Mouse (Mus musculus) megakaryocyte, embryonic 14.5 days (primary cell): ENCODE results near the gene Lgals12. TPM values are rescaled to one million over a fixed set of nuclear protein-coding genes. Genes with fewer than 3 reads are reported as not detected.
A peak's percentile ranks its signal among the peaks of the same experiment; 100 is the strongest.

Experiments used
- H3K27me3 ChIP-seq: replicated peaks from 2 replicates; pipeline ENCODE3; 2012; ENCODE audit warnings: inconsistent platforms
- H3K36me3 ChIP-seq: replicated peaks from 2 replicates; pipeline ENCODE3; 2012; ENCODE audit warnings: low read length, inconsistent platforms, mixed read lengths
- H3K4me1 ChIP-seq: 2 replicates; pipeline ENCODE4 v1.6.1; 2012; ENCODE audit warnings: inconsistent platforms
- H3K4me3 ChIP-seq: replicated peaks from 2 replicates; pipeline ENCODE3; 2012; ENCODE audit warnings: moderate library complexity, mild to moderate bottlenecking, inconsistent platforms
- H3K9me3 ChIP-seq: 2 replicates; pipeline ENCODE4 v1.6.1; 2012; ENCODE audit warnings: inconsistent platforms
- FLI1 ChIP-seq: IDR thresholded peaks from 2 replicates; pipeline ENCODE4 v1.6.1; 2012; ENCODE audit warnings: low read length, inconsistent platforms, mixed read lengths
- GATA1 ChIP-seq: IDR thresholded peaks from 3 replicates; pipeline ENCODE4 v1.6.1; 2012; ENCODE audit warnings: mixed read lengths, low read length, inconsistent platforms, borderline replicate concordance
- polyA plus RNA-seq: library from polyadenylated mRNA; stranded (reverse); fragments of >175 nt; gene quantifications from 2 replicates; pipeline ENCODE4 v1.2.3, GENCODE M21; 2012; ENCODE audit warnings: low replicate concordance; ENCODE audit not compliant: insufficient read depth

The Lgals12 gene
- polyA plus RNA-seq, 1 experiment, result not detected

- no peak for TF ChIP-seq GATA1
- no peak for TF ChIP-seq FLI1
Measured at GRCm38 (mm10) chr19:7585279-7585678, 21.7 kb downstream of the Lgals12 start.

GRCm38 (mm10) chr19:7583599-7583998 is 23.4 kb downstream of the Lgals12 start:
- Histone ChIP-seq H3K9me3 (peaks cover 19% of the 10 kb centered on the region), H3K36me3 (peaks cover 97% of the 10 kb centered on the region), H3K27me3 (no peaks in the 10 kb centered on the region), H3K4me1 (peaks cover 61% of the 10 kb centered on the region), H3K4me3 (no peak overlapping the region)
- TF ChIP-seq FLI1, result no peak
- no peak for TF ChIP-seq GATA1

More at GRCm38 (mm10) chr19:7585279-7585678, 21.7 kb downstream of the Lgals12 start:
- Histone ChIP-seq H3K4me1 (peaks cover 47% of the 10 kb centered on the region), H3K9me3 (peaks cover 31% of the 10 kb centered on the region), H3K36me3 (peaks cover 96% of the 10 kb centered on the region), H3K4me3 (peak overlapping the region; percentile 42), H3K27me3 (no peaks in the 10 kb centered on the region)

- Histone ChIP-seq H3K4me3 (no peak overlapping the region), H3K4me1 (peaks cover 65% of the 10 kb centered on the region), H3K36me3 (peaks cover 97% of the 10 kb centered on the region), H3K9me3 (peaks cover 14% of the 10 kb centered on the region), H3K27me3 (no peaks in the 10 kb centered on the region)
- no peak for TF ChIP-seq FLI1
- TF ChIP-seq GATA1, result no peak
Measured at GRCm38 (mm10) chr19:7583101-7583500, 23.9 kb downstream of the Lgals12 start.

- TF ChIP-seq FLI1 (no peak), GATA1 (no peak)
- no peaks in the 10 kb centered on the region for H3K9me3 ChIP-seq
- H3K27me3 ChIP-seq, result no peaks in the 10 kb centered on the region
- H3K36me3 ChIP-seq, result peaks cover 97% of the 10 kb centered on the region
- H3K4me1 ChIP-seq, result peaks cover 69% of the 10 kb centered on the region
- H3K4me3 ChIP-seq, result no peak overlapping the region
Measured at GRCm38 (mm10) chr19:7581042-7581441, 26.0 kb downstream of the Lgals12 start.

- Histone ChIP-seq H3K36me3 (peaks cover 90% of the 10 kb centered on the region), H3K27me3 (no peaks in the 10 kb centered on the region), H3K4me3 (no peak overlapping the region), H3K4me1 (peaks cover 45% of the 10 kb centered on the region), H3K9me3 (no peaks in the 10 kb centered on the region)
- TF ChIP-seq GATA1, result no peak
- no peak for TF ChIP-seq FLI1
Measured at GRCm38 (mm10) chr19:7577710-7578109, 29.3 kb downstream of the Lgals12 start.

GRCm38 (mm10) chr19:7576180-7576579 is 30.8 kb downstream of the Lgals12 start:
- no peak overlapping the region for H3K4me3 ChIP-seq
- no peaks in the 10 kb centered on the region for H3K9me3 ChIP-seq
- peaks cover 45% of the 10 kb centered on the region for H3K4me1 ChIP-seq
- peaks cover 80% of the 10 kb centered on the region for H3K36me3 ChIP-seq
- no peaks in the 10 kb centered on the region for H3K27me3 ChIP-seq
- no peak for TF ChIP-seq GATA1
- TF ChIP-seq FLI1, result no peak

GRCm38 (mm10) chr19:7569650-7570049 is 37.3 kb downstream of the Lgals12 start:
- Histone ChIP-seq H3K4me1 (peaks cover 41% of the 10 kb centered on the region), H3K27me3 (no peaks in the 10 kb centered on the region), H3K36me3 (peaks cover 48% of the 10 kb centered on the region), H3K4me3 (no peak overlapping the region), H3K9me3 (no peaks in the 10 kb centered on the region)
- TF ChIP-seq GATA1, result no peak
- no peak for TF ChIP-seq FLI1

GRCm38 (mm10) chr19:7568364-7568763 is 38.6 kb downstream of the Lgals12 start:
- no peaks in the 10 kb centered on the region for H3K27me3 ChIP-seq
- no peaks in the 10 kb centered on the region for H3K9me3 ChIP-seq
- no peak overlapping the region for H3K4me3 ChIP-seq
- peaks cover 46% of the 10 kb centered on the region for H3K4me1 ChIP-seq
- H3K36me3 ChIP-seq, result peaks cover 48% of the 10 kb centered on the region
- no peak for TF ChIP-seq GATA1
- no peak for TF ChIP-seq FLI1

GRCm38 (mm10) chr19:7566826-7567225 is 40.2 kb downstream of the Lgals12 start:
- no peak for TF ChIP-seq FLI1
- TF ChIP-seq GATA1, result no peak
- Histone ChIP-seq H3K36me3 (peaks cover 60% of the 10 kb centered on the region), H3K27me3 (no peaks in the 10 kb centered on the region)

GRCm38 (mm10) chr19:7564457-7564856 is 42.5 kb downstream of the Lgals12 start:
- Histone ChIP-seq H3K4me3 (no peak overlapping the region), H3K9me3 (no peaks in the 10 kb centered on the region), H3K36me3 (peaks cover 80% of the 10 kb centered on the region), H3K27me3 (no peaks in the 10 kb centered on the region), H3K4me1 (peaks cover 68% of the 10 kb centered on the region)
- TF ChIP-seq GATA1 (no peak), FLI1 (no peak)

More at GRCm38 (mm10) chr19:7566826-7567225, 40.2 kb downstream of the Lgals12 start:
- Histone ChIP-seq H3K4me1 (peaks cover 57% of the 10 kb centered on the region), H3K9me3 (no peaks in the 10 kb centered on the region), H3K4me3 (no peak overlapping the region)

GRCm38 (mm10) chr19:7563676-7564075 is 43.3 kb downstream of the Lgals12 start:
- Histone ChIP-seq H3K9me3 (no peaks in the 10 kb centered on the region), H3K4me3 (no peak overlapping the region), H3K36me3 (peaks cover 84% of the 10 kb centered on the region), H3K4me1 (peaks cover 68% of the 10 kb centered on the region), H3K27me3 (no peaks in the 10 kb centered on the region)
- TF ChIP-seq FLI1, result no peak
- no peak for TF ChIP-seq GATA1
